Mouse (Mus musculus) limb, embryonic 15.5 days (tissue): ENCODE measurements around the gene Comtd1. TPM values are rescaled to one million over a fixed set of nuclear protein-coding genes. Genes with fewer than 3 reads are reported as not detected.

Experiments
- ATAC-seq: fragments of 200-750 bp; cut with Nextera tagmentation; 2 replicates; pipeline ENCODE4 v1.8.0; 2017; ENCODE audit warnings: low read depth, moderate TSS enrichment; ENCODE audit not compliant: insufficient number of reproducible peaks, low FRiP score, low TSS enrichment
- H3K27ac ChIP-seq: fragments of 300-500 bp; sonication (generic); 2 replicates; pipeline ENCODE4 v1.5.1; 2015; ENCODE audit warnings: moderate library complexity, mild to moderate bottlenecking, inconsistent platforms
- H3K27me3 ChIP-seq: fragments of 300-500 bp; sonication (generic); 2 replicates; pipeline ENCODE4 v1.6.1; 2015; ENCODE audit warnings: inconsistent platforms
- H3K36me3 ChIP-seq: fragments of 300-500 bp; sonication (generic); 2 replicates; pipeline ENCODE4 v1.6.1; 2015; ENCODE audit warnings: inconsistent platforms
- H3K4me1 ChIP-seq: fragments of 300-500 bp; sonication (generic); 2 replicates; pipeline ENCODE4 v1.6.1; 2015; ENCODE audit warnings: inconsistent platforms
- H3K4me2 ChIP-seq: fragments of 300-500 bp; sonication (generic); 2 replicates; pipeline ENCODE4 v1.6.1; 2015; ENCODE audit warnings: mild to moderate bottlenecking, inconsistent platforms
- H3K4me3 ChIP-seq: fragments of 300-500 bp; sonication (generic); 2 replicates; pipeline ENCODE4 v1.5.1; 2015; ENCODE audit warnings: mild to moderate bottlenecking, inconsistent platforms
- H3K9ac ChIP-seq: fragments of 300-500 bp; sonication (generic); 2 replicates; pipeline ENCODE4 v1.6.1; 2015; ENCODE audit warnings: inconsistent platforms
- H3K9me3 ChIP-seq: fragments of 300-500 bp; sonication (generic); 2 replicates; pipeline ENCODE4 v1.6.1; 2016; ENCODE audit warnings: inconsistent platforms
- WGBS: fragments of 180-500 bp; shearing (Covaris S2); methylation state at CpG from one replicate; pipeline ENCODE4 v1.1.7; 2015; 5-methylcytosine and 5-hydroxymethylcytosine counted together
- polyA plus RNA-seq: library from polyadenylated mRNA; unstranded; fragments of >200 nt; fragmentation: Nextera tagmentation; extraction: Ambion mirVana; gene quantifications from 2 replicates; pipeline ENCODE4 v1.2.1, GENCODE M21; 2015

Gene Comtd1
- polyA plus RNA-seq = 21.7 and 22.5 TPM in 2 replicates

- H3K36me3 ChIP-seq = peaks cover 34% of the 10 kb centered on the region
- H3K27me3 ChIP-seq = no peaks in the 10 kb centered on the region
- peak; percentile 72 for ATAC-seq
- under 1% methylated on average over 51 of the region's 51 CpGs for WGBS
- H3K9ac ChIP-seq = peak within 1 kb of the TSS; percentile 57
- no peaks in the 10 kb centered on the region for H3K9me3 ChIP-seq
- peak within 1 kb of the TSS; percentile 75 for H3K4me3 ChIP-seq
- peak within 1 kb of the TSS; percentile 100 for H3K4me2 ChIP-seq
- peak within 1 kb of the TSS; percentile 63 for H3K27ac ChIP-seq
- peaks cover 32% of the 10 kb centered on the region for H3K4me1 ChIP-seq
Observed at GRCm38 (mm10) chr14:21848166-21849154, at the start of gene Comtd1. Gene Comtd1, minus strand, starts transcription at chr14:21848977.

GRCm38 (mm10) chr14:21892341-21892659 is 43.5 kb upstream of the Comtd1 start:
- Histone ChIP-seq H3K9me3 (no peaks in the 10 kb centered on the region), H3K4me1 (peaks cover 9% of the 10 kb centered on the region), H3K36me3 (no peaks in the 10 kb centered on the region), H3K27me3 (no peaks in the 10 kb centered on the region), H3K4me3 (no peak overlapping the region), H3K4me2 (no peak overlapping the region), H3K9ac (no peak overlapping the region), H3K27ac (no peak overlapping the region)
- WGBS = 38% methylated on average over 6 of the region's 6 CpGs
- ATAC-seq = no peak

GRCm38 (mm10) chr14:21891581-21892340 is 43.0 kb upstream of the Comtd1 start:
- H3K4me3 ChIP-seq = no peak overlapping the region
- no peak overlapping the region for H3K27ac ChIP-seq
- no peaks in the 10 kb centered on the region for H3K27me3 ChIP-seq
- ATAC-seq = no peak
- H3K9ac ChIP-seq = no peak overlapping the region
- peaks cover 9% of the 10 kb centered on the region for H3K4me1 ChIP-seq
- WGBS = 5% methylated on average over 15 of the region's 15 CpGs
- no peaks in the 10 kb centered on the region for H3K36me3 ChIP-seq
- H3K9me3 ChIP-seq = no peaks in the 10 kb centered on the region
- H3K4me2 ChIP-seq = peak overlapping the region; percentile 14; the same call in 1 of the 2 replicates

- H3K9ac ChIP-seq = no peak overlapping the region
- H3K9me3 ChIP-seq = no peaks in the 10 kb centered on the region
- H3K4me3 ChIP-seq = no peak overlapping the region
- 77% methylated on average over 2 of the region's 2 CpGs for WGBS
- ATAC-seq = no peak
- H3K27me3 ChIP-seq = no peaks in the 10 kb centered on the region
- H3K4me1 ChIP-seq = peaks cover 9% of the 10 kb centered on the region
- no peaks in the 10 kb centered on the region for H3K36me3 ChIP-seq
- H3K27ac ChIP-seq = no peak overlapping the region
- H3K4me2 ChIP-seq = no peak overlapping the region
Observed at GRCm38 (mm10) chr14:21890430-21890829, 41.7 kb upstream of the Comtd1 start.

GRCm38 (mm10) chr14:21866816-21867215 is 18.0 kb upstream of the Comtd1 start:
- no peak for ATAC-seq
- Histone ChIP-seq H3K36me3 (no peaks in the 10 kb centered on the region), H3K27ac (peak overlapping the region; percentile 54; the same call in 1 of the 2 replicates), H3K4me2 (no peak overlapping the region), H3K9ac (no peak overlapping the region), H3K4me3 (no peak overlapping the region), H3K4me1 (peaks cover 13% of the 10 kb centered on the region), H3K9me3 (no peaks in the 10 kb centered on the region), H3K27me3 (no peaks in the 10 kb centered on the region)
- WGBS = 33% methylated on average over 7 of the region's 7 CpGs

- 12% methylated on average over 7 of the region's 7 CpGs for WGBS
- 0 out of 2 replicates have a peak, but pooled peaks have one; percentile 10 for ATAC-seq
- no peak overlapping the region for H3K27ac ChIP-seq
- H3K4me1 ChIP-seq = peaks cover 13% of the 10 kb centered on the region
- no peaks in the 10 kb centered on the region for H3K27me3 ChIP-seq
- no peaks in the 10 kb centered on the region for H3K36me3 ChIP-seq
- H3K9me3 ChIP-seq = no peaks in the 10 kb centered on the region
- H3K4me2 ChIP-seq = no peak overlapping the region
- no peak overlapping the region for H3K4me3 ChIP-seq
- H3K9ac ChIP-seq = no peak overlapping the region
Observed at GRCm38 (mm10) chr14:21866291-21866690, 17.5 kb upstream of the Comtd1 start.

- WGBS = 83% methylated on average over 14 of the region's 14 CpGs
- ATAC-seq = no peak
- H3K9me3 ChIP-seq = no peaks in the 10 kb centered on the region
- H3K27ac ChIP-seq = no peak overlapping the region
- H3K4me1 ChIP-seq = peaks cover 15% of the 10 kb centered on the region
- H3K4me2 ChIP-seq = no peak overlapping the region
- no peaks in the 10 kb centered on the region for H3K36me3 ChIP-seq
- no peak overlapping the region for H3K9ac ChIP-seq
- H3K27me3 ChIP-seq = no peaks in the 10 kb centered on the region
- no peak overlapping the region for H3K4me3 ChIP-seq
Observed at GRCm38 (mm10) chr14:21856886-21857285, 8.1 kb upstream of the Comtd1 start.

GRCm38 (mm10) chr14:21855961-21856360 is 7.2 kb upstream of the Comtd1 start:
- no peaks in the 10 kb centered on the region for H3K27me3 ChIP-seq
- no peak overlapping the region for H3K4me3 ChIP-seq
- no peaks in the 10 kb centered on the region for H3K36me3 ChIP-seq
- no peak overlapping the region for H3K27ac ChIP-seq
- no peak overlapping the region for H3K4me2 ChIP-seq
- H3K9ac ChIP-seq = no peak overlapping the region
- 55% methylated on average over 3 of the region's 3 CpGs for WGBS
- H3K4me1 ChIP-seq = peaks cover 21% of the 10 kb centered on the region
- no peak for ATAC-seq
- H3K9me3 ChIP-seq = no peaks in the 10 kb centered on the region

- WGBS = 64% methylated on average over 9 of the region's 9 CpGs
- no peak overlapping the region for H3K9ac ChIP-seq
- ATAC-seq = no peak
- peaks cover 23% of the 10 kb centered on the region for H3K4me1 ChIP-seq
- H3K36me3 ChIP-seq = no peaks in the 10 kb centered on the region
- peak overlapping the region; percentile 29; the same call in 1 of the 2 replicates for H3K4me3 ChIP-seq
- no peaks in the 10 kb centered on the region for H3K9me3 ChIP-seq
- H3K4me2 ChIP-seq = peak overlapping the region; percentile 55
- H3K27me3 ChIP-seq = no peaks in the 10 kb centered on the region
- no peak overlapping the region for H3K27ac ChIP-seq
Observed at GRCm38 (mm10) chr14:21854271-21854670, 5.5 kb upstream of the Comtd1 start.

- Histone ChIP-seq H3K4me3 (peak overlapping the region; percentile 29), H3K4me1 (peaks cover 24% of the 10 kb centered on the region), H3K9me3 (no peaks in the 10 kb centered on the region), H3K27me3 (no peaks in the 10 kb centered on the region), H3K4me2 (peak overlapping the region; percentile 55), H3K27ac (no peak overlapping the region), H3K9ac (no peak overlapping the region), H3K36me3 (no peaks in the 10 kb centered on the region)
- WGBS = 8% methylated on average over 17 of the region's 17 CpGs
- no peak for ATAC-seq
Observed at GRCm38 (mm10) chr14:21853456-21854109, 4.8 kb upstream of the Comtd1 start.

GRCm38 (mm10) chr14:21851996-21852791 is 3.4 kb upstream of the Comtd1 start:
- Histone ChIP-seq H3K9me3 (no peaks in the 10 kb centered on the region), H3K4me2 (no peak overlapping the region), H3K9ac (no peak overlapping the region), H3K4me3 (no peak overlapping the region), H3K4me1 (peaks cover 38% of the 10 kb centered on the region), H3K27ac (no peak overlapping the region), H3K27me3 (no peaks in the 10 kb centered on the region), H3K36me3 (no peaks in the 10 kb centered on the region)
- 77% methylated on average over 16 of the region's 16 CpGs for WGBS
- no peak for ATAC-seq
